ENCODE assay signal across 10 mouse cellular contexts in genomic region chr5:86410815-86411214, GRCm38 (mm10). TPM values are rescaled to one million over a fixed set of nuclear protein-coding genes. Genes with fewer than 3 reads are reported as not detected.
A peak's percentile ranks its signal among the peaks of the same experiment; 100 is the strongest.
DNase-seq lines count a peak whose midpoint lies in the region; ATAC-seq and TF ChIP-seq lines count a peak whose summit lies in the region.
"Had no signal": no experiment of that assay in that cellular context is flagged by ENCODE, and none has a peak within 500 bp of the region (broad histone marks: within the 10 kb centered on the region; RNA-seq: fewer than 3 reads in every experiment).

No protein-coding gene starts in this region.

- no peak overlapping the region for H3K27ac ChIP-seq in hindbrain, postnatal 0 days
- no peak overlapping the region for H3K27ac ChIP-seq in hindbrain, embryonic 12.5 days
- H3K27ac ChIP-seq: embryonic facial prominence, embryonic 12.5 days had no signal

- no peak for ATAC-seq in hindbrain, postnatal 0 days
- ATAC-seq in hindbrain, embryonic 12.5 days (ENCODE audit: low FRiP score) = no peak
- ATAC-seq in megakaryocyte, adult 5-6 weeks (ENCODE audit: poor library complexity, severe bottlenecking) = no peak; the same call in 1 of the 2 replicates

- WGBS in hindbrain, postnatal 0 days = 34% methylated on average over 3 of the region's 3 CpGs
- WGBS in hindbrain, embryonic 12.5 days = 28% methylated on average over 3 of the region's 3 CpGs

- no peaks in the 10 kb centered on the region for H3K27me3 ChIP-seq in hindbrain, postnatal 0 days (ENCODE audit: insufficient read depth, low read length)
- no peaks in the 10 kb centered on the region for H3K27me3 ChIP-seq in hindbrain, embryonic 12.5 days
- H3K27me3 ChIP-seq: embryonic facial prominence, embryonic 12.5 days had no signal

- TF ChIP-seq CTCF in hindbrain, postnatal 0 days (IDR thresholded peaks at IDR 0.05; ENCODE audit: low read depth) = peak; percentile 64

- H3K4me1 ChIP-seq in hindbrain, postnatal 0 days (ENCODE audit: insufficient read depth, low read length) = no peaks in the 10 kb centered on the region
- H3K4me1 ChIP-seq in hindbrain, embryonic 12.5 days = no peaks in the 10 kb centered on the region
- H3K4me1 ChIP-seq: embryonic facial prominence, embryonic 12.5 days had no signal

- DNase-seq in hindbrain, postnatal 0 days (ENCODE audit: low spot score) = peak; percentile 44
- peak; percentile 6 for DNase-seq in ovary, postnatal 14 days (ENCODE audit: low spot score)
- no peak for DNase-seq in ovary, postnatal 36 days (ENCODE audit: low spot score)
- DNase-seq in c-Kit-positive CD71-positive TER-119-negative erythroid progenitor cells, embryonic 14.5 days (ENCODE audit: low read depth) = peak; percentile 1
- DNase-seq in retina, postnatal 1 day = peak; percentile 57

- H3K4me2 ChIP-seq in hindbrain, postnatal 0 days (ENCODE audit: low read depth, low read length) = no peak overlapping the region
- H3K4me2 ChIP-seq in hindbrain, embryonic 12.5 days (replicated peaks) = no peak overlapping the region
- H3K4me2 ChIP-seq: embryonic facial prominence, embryonic 12.5 days had no signal

- H3K9me3 ChIP-seq in hindbrain, postnatal 0 days (ENCODE audit: low read length) = no peaks in the 10 kb centered on the region
- H3K9me3 ChIP-seq in hindbrain, embryonic 12.5 days (replicated peaks) = no peaks in the 10 kb centered on the region
- H3K9me3 ChIP-seq: embryonic facial prominence, embryonic 12.5 days had no signal

- no peaks in the 10 kb centered on the region for H3K36me3 ChIP-seq in hindbrain, postnatal 0 days (ENCODE audit: insufficient read depth, low read length)
- H3K36me3 ChIP-seq in hindbrain, embryonic 12.5 days = no peaks in the 10 kb centered on the region
- H3K36me3 ChIP-seq: embryonic facial prominence, embryonic 12.5 days had no signal

- no peak overlapping the region for H3K4me3 ChIP-seq in hindbrain, postnatal 0 days (ENCODE audit: low read length)
- no peak overlapping the region for H3K4me3 ChIP-seq in hindbrain, embryonic 12.5 days
- H3K4me3 ChIP-seq: embryonic facial prominence, embryonic 12.5 days; myocyte had no signal

- H3K9ac ChIP-seq in hindbrain, postnatal 0 days (replicated peaks; ENCODE audit: low read length) = no peak overlapping the region
- no peak overlapping the region for H3K9ac ChIP-seq in hindbrain, embryonic 12.5 days
- H3K9ac ChIP-seq: embryonic facial prominence, embryonic 12.5 days had no signal

RNA-seq across cellular contexts. Expression of gene Tmprss11d, which starts 37.6 kb away (rescaled TPM):
- total RNA-seq in hindbrain, postnatal 0 days (2014; rRNA removed) = 0.21 TPM in 1 of 2 replicates, not detected in the other
- polyA plus RNA-seq in hindbrain, postnatal 0 days (2015; fragmentation: Nextera tagmentation; extraction: Ambion mirVana) = 0.08 TPM in 1 of 2 replicates, not detected in the other
- not detected in 2 replicates for polyA plus RNA-seq in hindbrain, embryonic 12.5 days (2016; fragmentation: Nextera tagmentation; extraction: Ambion mirVana)
- total RNA-seq in megakaryocyte, adult 5-6 weeks (2015) = not detected in 2 replicates
- not detected in 2 replicates for total RNA-seq in megakaryocyte, adult 5-6 weeks (2017)
- polyA plus RNA-seq: large intestine, adult 2 months; myocyte had no signal

RNA-seq across cellular contexts. Expression of gene Tmprss11a, which starts 58.0 kb away (rescaled TPM):
- not detected in 2 replicates for total RNA-seq in hindbrain, postnatal 0 days (2014; rRNA removed)
- polyA plus RNA-seq in hindbrain, postnatal 0 days (2015; fragmentation: Nextera tagmentation; extraction: Ambion mirVana) = 0.06 TPM in 1 of 2 replicates, not detected in the other
- polyA plus RNA-seq in hindbrain, embryonic 12.5 days (2016; fragmentation: Nextera tagmentation; extraction: Ambion mirVana) = 0.08 TPM in 1 of 2 replicates, not detected in the other
- total RNA-seq in megakaryocyte, adult 5-6 weeks (2015) = not detected in 2 replicates
- not detected in 2 replicates for total RNA-seq in megakaryocyte, adult 5-6 weeks (2017)
- polyA plus RNA-seq: large intestine, adult 2 months; myocyte had no signal
